7 mouse cellular contexts compared by ENCODE assay signal in the genomic region with DNA sequence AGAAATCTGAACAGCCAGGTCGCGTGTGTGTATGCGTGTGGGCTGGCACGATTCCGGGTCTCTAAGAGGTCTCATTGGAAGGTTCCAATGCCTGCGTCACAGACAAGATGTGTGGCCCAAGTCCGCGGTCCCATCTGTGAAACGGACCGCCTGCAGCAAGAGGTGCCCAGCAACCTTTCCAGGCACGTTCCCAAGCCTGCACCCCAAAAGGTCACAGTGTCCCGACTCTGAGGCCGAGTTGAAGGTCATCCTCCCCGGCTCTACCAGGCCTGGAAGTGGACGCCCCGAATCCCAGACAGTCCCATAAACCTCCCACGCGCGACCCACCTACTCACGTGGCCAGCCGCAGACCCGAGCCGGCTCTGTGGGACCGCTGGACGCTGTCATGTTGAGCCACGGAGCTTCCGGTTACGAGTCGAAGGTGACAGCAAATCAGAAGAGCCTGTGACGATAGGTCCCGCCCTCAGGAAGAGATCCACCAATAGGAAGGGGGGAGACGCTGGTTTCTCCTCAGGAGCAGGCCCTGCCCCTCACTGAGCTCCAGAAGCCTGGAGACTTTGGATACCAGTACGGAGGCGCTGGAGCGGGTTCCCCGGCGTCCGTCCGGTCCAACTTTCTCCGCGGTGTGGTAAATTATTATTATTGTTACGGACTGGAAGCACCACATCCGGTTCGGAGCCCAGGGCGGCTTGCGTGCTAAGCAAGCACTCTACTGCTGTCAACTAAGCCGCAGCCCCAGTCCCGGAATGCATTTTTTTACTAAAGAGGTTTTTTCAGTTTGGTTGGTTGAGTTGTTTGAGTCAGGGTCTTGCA. TPM values are rescaled to one million over a fixed set of nuclear protein-coding genes. Genes with fewer than 3 reads are reported as not detected.
DNase-seq lines count a peak whose midpoint lies in the region; ATAC-seq and TF ChIP-seq lines count a peak whose summit lies in the region.

TSS of gene Ecsit (minus strand) at position 417 of the 813 bp plus-strand sequence.

- TF ChIP-seq POLR2A in small intestine, adult 2 months (IDR thresholded peaks at IDR 0.05; ENCODE audit: low read depth, low read length): peak; percentile 85

- H3K4me2 ChIP-seq in intestine, postnatal 0 days (replicated peaks; ENCODE audit: low read depth): peak within 1 kb of the TSS; percentile 84
- peak within 1 kb of the TSS; percentile 81 for H3K4me2 ChIP-seq in midbrain, embryonic 12.5 days (replicated peaks)

- peak; percentile 98 for ATAC-seq in intestine, postnatal 0 days
- ATAC-seq in midbrain, embryonic 12.5 days (ENCODE audit: low FRiP score, low read depth): peak; percentile 99

- DNase-seq in adrenal gland, postnatal 10 days: peak; percentile 92
- DNase-seq in embryonic facial prominence, embryonic 10.5 days (ENCODE audit: low spot score): peak; percentile 93
- peak; percentile 89 for DNase-seq in gonadal fat pad, adult 2 months (ENCODE audit: low read depth)
- DNase-seq in left cerebral cortex, postnatal 4 days: peak; percentile 93

- no peaks in the 10 kb centered on the region for H3K9me3 ChIP-seq in embryonic facial prominence, embryonic 10.5 days
- H3K9me3 ChIP-seq in intestine, postnatal 0 days (ENCODE audit: control insufficient read depth): no peaks in the 10 kb centered on the region
- no peaks in the 10 kb centered on the region for H3K9me3 ChIP-seq in midbrain, embryonic 12.5 days

- no peak for TF ChIP-seq CTCF in intestine, postnatal 0 days (IDR thresholded peaks at IDR 0.05; ENCODE audit: low read depth)
- TF ChIP-seq CTCF in small intestine, adult 2 months (IDR thresholded peaks at IDR 0.05; ENCODE audit: extremely low read depth, insufficient read length, insufficient replicate concordance, low read depth, low read length): no peak

- H3K36me3 ChIP-seq in embryonic facial prominence, embryonic 10.5 days (replicated peaks): peaks cover 10% of the 10 kb centered on the region; the same call in 1 of the 2 replicates
- H3K36me3 ChIP-seq in intestine, postnatal 0 days (ENCODE audit: control insufficient read depth, insufficient read depth): no peaks in the 10 kb centered on the region; the same call in 1 of the 2 replicates
- 0 out of 2 replicates have a peak, but pooled peaks cover 1% of the 10 kb centered on the region for H3K36me3 ChIP-seq in midbrain, embryonic 12.5 days
- 0 out of 2 replicates have a peak, but pooled peaks cover 3% of the 10 kb centered on the region for H3K36me3 ChIP-seq in small intestine, adult 2 months (ENCODE audit: control insufficient read depth, insufficient read depth, low read length)

- peaks cover 9% of the 10 kb centered on the region for H3K4me1 ChIP-seq in embryonic facial prominence, embryonic 10.5 days
- no peaks in the 10 kb centered on the region for H3K4me1 ChIP-seq in intestine, postnatal 0 days (replicated peaks; ENCODE audit: control insufficient read depth, insufficient read depth, low read length)
- peaks cover 15% of the 10 kb centered on the region for H3K4me1 ChIP-seq in midbrain, embryonic 12.5 days
- H3K4me1 ChIP-seq in small intestine, adult 2 months (ENCODE audit: control insufficient read depth, insufficient read depth, insufficient read length, low read length): no peaks in the 10 kb centered on the region

- intact Hi-C loops in left cerebral cortex, postnatal 4 days (cut with DNase I): no loop called here

- peak within 1 kb of the TSS; percentile 75 for H3K4me3 ChIP-seq in embryonic facial prominence, embryonic 10.5 days
- H3K4me3 ChIP-seq in intestine, postnatal 0 days (ENCODE audit: low read depth, low read length): peak within 1 kb of the TSS; percentile 78
- H3K4me3 ChIP-seq in midbrain, embryonic 12.5 days: peak within 1 kb of the TSS; percentile 73
- H3K4me3 ChIP-seq in small intestine, adult 2 months (ENCODE audit: low read depth, low read length): peak within 1 kb of the TSS; percentile 76

- no peaks in the 10 kb centered on the region for H3K27me3 ChIP-seq in embryonic facial prominence, embryonic 10.5 days (replicated peaks; ENCODE audit: low read depth, poor library complexity, severe bottlenecking)
- H3K27me3 ChIP-seq in intestine, postnatal 0 days (replicated peaks; ENCODE audit: control insufficient read depth, insufficient read depth, low read length): no peaks in the 10 kb centered on the region
- no peaks in the 10 kb centered on the region for H3K27me3 ChIP-seq in midbrain, embryonic 12.5 days
- H3K27me3 ChIP-seq in small intestine, adult 2 months (ENCODE audit: control insufficient read depth, insufficient read depth, low read length): no peaks in the 10 kb centered on the region

- H3K27ac ChIP-seq in embryonic facial prominence, embryonic 10.5 days (replicated peaks): peak within 1 kb of the TSS; percentile 79
- peak within 1 kb of the TSS; percentile 79 for H3K27ac ChIP-seq in intestine, postnatal 0 days (ENCODE audit: low read depth, low read length)
- H3K27ac ChIP-seq in midbrain, embryonic 12.5 days (replicated peaks): peak within 1 kb of the TSS; percentile 65
- H3K27ac ChIP-seq in small intestine, adult 2 months (ENCODE audit: insufficient read depth, low read depth, low read length): peak within 1 kb of the TSS; percentile 61

- under 1% methylated on average over 48 of the region's 48 CpGs for WGBS in embryonic facial prominence, embryonic 10.5 days
- under 1% methylated on average over 48 of the region's 48 CpGs for WGBS in intestine, postnatal 0 days
- under 1% methylated on average over 48 of the region's 48 CpGs for WGBS in midbrain, embryonic 12.5 days
- WGBS in small intestine, adult 2 months: under 1% methylated on average over 48 of the region's 48 CpGs

- peak within 1 kb of the TSS; percentile 67 for H3K9ac ChIP-seq in intestine, postnatal 0 days (ENCODE audit: low read depth, low read length)
- H3K9ac ChIP-seq in midbrain, embryonic 12.5 days (replicated peaks): peak within 1 kb of the TSS; percentile 70

RNA-seq across cellular contexts. Expression of gene Ecsit, which starts in this region (rescaled TPM):
- 10 to 100 TPM; 70.8 to 78.5 TPM for total RNA-seq in adrenal gland, postnatal 10 days (2021)
- 38.6 and 41.7 TPM in 2 replicates for polyA plus RNA-seq in embryonic facial prominence, embryonic 10.5 days (2016; fragmentation: Nextera tagmentation; extraction: Ambion mirVana)
- polyA plus RNA-seq in gonadal fat pad, adult 2 months (2012; rRNA removed): 43.8 and 48.3 TPM in 2 replicates
- polyA plus RNA-seq in intestine, postnatal 0 days (2015; fragmentation: Nextera tagmentation; extraction: Ambion mirVana): 23.8 and 25.3 TPM in 2 replicates
- 10 to 100 TPM; 43.2 to 44.6 TPM for total RNA-seq in left cerebral cortex, postnatal 4 days (2021)
- polyA plus RNA-seq in midbrain, embryonic 12.5 days (2016; fragmentation: Nextera tagmentation; extraction: Ambion mirVana): 35.6 and 40.7 TPM in 2 replicates
- polyA plus RNA-seq in small intestine, adult 2 months (2012; rRNA removed): 26.8 and 35.7 TPM in 2 replicates

Comparison
In these comparisons a context has a peak if more than half of its experiments do, and no peak if none do; other contexts are left out.
1. Peak in every context shown above with its lines: DNase-seq, ATAC-seq, H3K4me3 ChIP-seq and H3K27ac ChIP-seq.